Mouse (Mus musculus) lung, embryonic 14.5 days (tissue): ENCODE measurements at regions not wholly inside any gene's neighbourhood (a gene's known extent, or its start where the extent isn't known, plus 50 kb on each side); places are given as distances from the start of the nearest gene placed in this dataset.

ENCODE experiments used
- ATAC-seq: fragments of 200-750 bp; cut with Nextera tagmentation; 2 replicates; pipeline ENCODE4 v1.8.0; 2017; ENCODE audit warnings: mild to moderate bottlenecking, moderate TSS enrichment, moderate library complexity; ENCODE audit not compliant: insufficient read depth
- DNase-seq: peaks from one replicate; pipeline ENCODE4 v3.0.0-alpha.2; 2015
- H3K27ac ChIP-seq: fragments of 300-500 bp; sonication (generic); 2 replicates; pipeline ENCODE4 v1.5.1; 2014; ENCODE audit warnings: low read depth, mild to moderate bottlenecking, moderate library complexity
- H3K27me3 ChIP-seq: fragments of 300-500 bp; sonication (generic); 2 replicates; pipeline ENCODE4 v1.6.1; 2014; ENCODE audit warnings: low read length, control low read depth; ENCODE audit not compliant: insufficient read depth
- H3K36me3 ChIP-seq: fragments of 300-500 bp; sonication (generic); 2 replicates; pipeline ENCODE4 v1.6.1; 2014; ENCODE audit warnings: control low read depth; ENCODE audit not compliant: insufficient read depth
- H3K4me1 ChIP-seq: fragments of 300-500 bp; sonication (generic); 2 replicates; pipeline ENCODE4 v1.6.1; 2014; ENCODE audit warnings: antibody characterized with exemption, control low read depth; ENCODE audit not compliant: insufficient read depth
- H3K4me2 ChIP-seq: fragments of 300-500 bp; sonication (generic); 2 replicates; pipeline ENCODE4 v1.6.1; 2014; ENCODE audit warnings: mild to moderate bottlenecking
- H3K4me3 ChIP-seq: fragments of 300-500 bp; sonication (generic); 2 replicates; pipeline ENCODE4 v1.5.1; 2014; ENCODE audit warnings: low read depth, low read length
- H3K9ac ChIP-seq: fragments of 300-500 bp; sonication (generic); 2 replicates; pipeline ENCODE4 v1.6.1; 2014
- H3K9me3 ChIP-seq: fragments of 300-500 bp; sonication (generic); 2 replicates; pipeline ENCODE4 v1.6.1; 2016; ENCODE audit warnings: low read depth, low read length, control low read depth
- CTCF ChIP-seq: IDR thresholded peaks from 2 replicates; pipeline ENCODE4 v1.5.1; 2016; ENCODE audit warnings: antibody characterized with exemption, low read depth
- WGBS: fragments of 180-500 bp; shearing (Covaris S2); extraction: QIAGEN DNeasy Blood & Tissue Kit; methylation state at CpG from one replicate; pipeline ENCODE4 v1.1.7; 2014; 5-methylcytosine and 5-hydroxymethylcytosine counted together

- TF ChIP-seq CTCF, result no peak
- H3K36me3 ChIP-seq, result no peaks in the 10 kb centered on the region
- ATAC-seq (no peak), DNase-seq (peak; percentile 15)
- H3K9ac ChIP-seq, result no peak overlapping the region
- H3K4me1 ChIP-seq, result no peaks in the 10 kb centered on the region
- WGBS, result 74% methylated on average over 5 of the region's 5 CpGs
- H3K27ac ChIP-seq, result no peak overlapping the region
- no peak overlapping the region for H3K4me3 ChIP-seq
- no peaks in the 10 kb centered on the region for H3K9me3 ChIP-seq
- no peak overlapping the region for H3K4me2 ChIP-seq
- H3K27me3 ChIP-seq, result no peaks in the 10 kb centered on the region
These were observed 72.4 kb downstream of the Gm4791 start for GRCm38 (mm10) chr9:47070958-47071357.

DNA sequence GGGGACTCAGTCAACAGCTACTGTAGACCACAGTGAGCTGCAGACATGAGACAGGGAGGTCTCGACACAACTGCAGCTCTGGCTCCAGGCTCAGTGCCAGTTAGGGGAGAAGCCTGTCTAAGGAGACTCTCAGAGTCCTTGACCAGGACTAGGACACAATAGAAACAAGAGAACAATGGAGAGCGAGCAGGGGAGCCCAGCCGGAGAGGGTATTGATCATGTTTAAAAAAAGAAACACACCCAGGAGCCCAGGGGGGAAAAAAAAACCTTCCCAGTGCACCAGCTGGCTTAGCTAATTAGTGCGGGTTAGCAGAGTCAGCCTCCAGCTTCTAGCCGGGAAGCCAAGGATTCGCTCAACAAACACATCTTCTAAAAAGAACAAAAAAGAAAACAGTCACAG lies 78.4 kb downstream of the Gm4791 start:
- TF ChIP-seq CTCF, result no peak
- 34% methylated on average over 6 of the region's 6 CpGs for WGBS
- Histone ChIP-seq H3K9ac (no peak overlapping the region), H3K27me3 (no peaks in the 10 kb centered on the region), H3K4me3 (no peak overlapping the region), H3K27ac (no peak overlapping the region), H3K9me3 (no peaks in the 10 kb centered on the region), H3K4me1 (no peaks in the 10 kb centered on the region), H3K36me3 (no peaks in the 10 kb centered on the region), H3K4me2 (no peak overlapping the region)
- ATAC-seq, result no peak
- DNase-seq, result peak; percentile 8

- DNase-seq (no peak), ATAC-seq (no peak)
- no peaks in the 10 kb centered on the region for H3K9me3 ChIP-seq
- TF ChIP-seq CTCF, result no peak
- no peak overlapping the region for H3K9ac ChIP-seq
- H3K36me3 ChIP-seq, result no peaks in the 10 kb centered on the region
- WGBS, result 34% methylated on average over 2 of the region's 2 CpGs
- no peak overlapping the region for H3K27ac ChIP-seq
- H3K27me3 ChIP-seq, result no peaks in the 10 kb centered on the region
- no peak overlapping the region for H3K4me3 ChIP-seq
- H3K4me1 ChIP-seq, result no peaks in the 10 kb centered on the region
- H3K4me2 ChIP-seq, result no peak overlapping the region
These were observed 78.9 kb downstream of the Gm4791 start for GRCm38 (mm10) chr9:47077416-47077815.

- no peak overlapping the region for H3K4me3 ChIP-seq
- H3K27me3 ChIP-seq, result no peaks in the 10 kb centered on the region
- no peaks in the 10 kb centered on the region for H3K4me1 ChIP-seq
- DNase-seq (no peak), ATAC-seq (no peak)
- H3K4me2 ChIP-seq, result no peak overlapping the region
- H3K9me3 ChIP-seq, result no peaks in the 10 kb centered on the region
- 86% methylated on average over 3 of the region's 3 CpGs for WGBS
- no peaks in the 10 kb centered on the region for H3K36me3 ChIP-seq
- TF ChIP-seq CTCF, result no peak
- no peak overlapping the region for H3K9ac ChIP-seq
- no peak overlapping the region for H3K27ac ChIP-seq
These were observed 79.4 kb downstream of the Gm4791 start for GRCm38 (mm10) chr9:47077945-47078344.

- Histone ChIP-seq H3K9ac (no peak overlapping the region), H3K27ac (no peak overlapping the region), H3K4me1 (no peaks in the 10 kb centered on the region), H3K4me2 (no peak overlapping the region), H3K36me3 (no peaks in the 10 kb centered on the region), H3K27me3 (no peaks in the 10 kb centered on the region), H3K9me3 (no peaks in the 10 kb centered on the region), H3K4me3 (no peak overlapping the region)
- no peak for TF ChIP-seq CTCF
- ATAC-seq (no peak), DNase-seq (no peak)
- 94% methylated on average over 6 of the region's 6 CpGs for WGBS
These were observed 82.9 kb downstream of the Gm4791 start for GRCm38 (mm10) chr9:47081407-47081806.

- Histone ChIP-seq H3K4me3 (no peak overlapping the region), H3K4me1 (no peaks in the 10 kb centered on the region), H3K27ac (no peak overlapping the region), H3K9me3 (no peaks in the 10 kb centered on the region), H3K9ac (no peak overlapping the region), H3K36me3 (no peaks in the 10 kb centered on the region), H3K4me2 (no peak overlapping the region), H3K27me3 (no peaks in the 10 kb centered on the region)
- ATAC-seq (peak; percentile 80; the same call in 1 of the 2 replicates), DNase-seq (peak; percentile 68)
- TF ChIP-seq CTCF, result no peak
- WGBS, result 48% methylated on average over 10 of the region's 10 CpGs
These were observed 93.3 kb downstream of the Gm4791 start for GRCm38 (mm10) chr9:47091796-47092195.

DNA sequence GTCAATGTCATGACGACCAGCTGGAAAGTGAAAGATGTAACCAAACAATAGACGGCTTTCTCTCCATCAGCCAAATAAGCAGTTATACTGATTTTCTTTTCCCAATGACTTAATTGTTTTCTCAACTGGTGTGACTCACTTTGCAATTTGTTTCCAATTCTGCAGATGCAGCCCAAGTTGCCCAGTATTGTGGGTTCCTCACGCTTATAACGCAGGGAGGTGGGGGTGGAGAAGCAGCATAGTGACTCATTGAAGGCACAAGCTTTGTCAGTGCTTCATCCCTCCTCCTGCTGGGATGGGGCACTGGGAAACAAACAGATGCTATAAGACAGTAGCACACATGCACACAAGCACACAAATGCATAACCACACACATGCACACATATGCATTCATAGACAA lies 97.1 kb downstream of the Gm4791 start:
- no peak overlapping the region for H3K4me3 ChIP-seq
- no peaks in the 10 kb centered on the region for H3K36me3 ChIP-seq
- no peak for TF ChIP-seq CTCF
- no peaks in the 10 kb centered on the region for H3K4me1 ChIP-seq
- H3K27ac ChIP-seq, result no peak overlapping the region
- H3K9me3 ChIP-seq, result no peaks in the 10 kb centered on the region
- DNase-seq, result no peak
- no peak overlapping the region for H3K9ac ChIP-seq
- no peaks in the 10 kb centered on the region for H3K27me3 ChIP-seq
- no peak for ATAC-seq
- WGBS, result 84% methylated on average over 4 of the region's 4 CpGs
- no peak overlapping the region for H3K4me2 ChIP-seq

GRCm38 (mm10) chr9:47103316-47103715 lies 104.8 kb downstream of the Gm4791 start:
- Histone ChIP-seq H3K27me3 (no peaks in the 10 kb centered on the region), H3K9ac (no peak overlapping the region), H3K4me3 (no peak overlapping the region), H3K4me1 (no peaks in the 10 kb centered on the region), H3K4me2 (no peak overlapping the region), H3K36me3 (no peaks in the 10 kb centered on the region), H3K9me3 (no peaks in the 10 kb centered on the region), H3K27ac (no peak overlapping the region)
- no peak for TF ChIP-seq CTCF
- 75% methylated on average over 3 of the region's 3 CpGs for WGBS
- ATAC-seq (no peak), DNase-seq (no peak)
